Mouse (Mus musculus): ENCODE measurements at regions not wholly inside any gene's neighbourhood (a gene's known extent, or its start where the extent isn't known, plus 50 kb on each side); places are given as distances from the start of the nearest gene placed in this dataset.

DNA sequence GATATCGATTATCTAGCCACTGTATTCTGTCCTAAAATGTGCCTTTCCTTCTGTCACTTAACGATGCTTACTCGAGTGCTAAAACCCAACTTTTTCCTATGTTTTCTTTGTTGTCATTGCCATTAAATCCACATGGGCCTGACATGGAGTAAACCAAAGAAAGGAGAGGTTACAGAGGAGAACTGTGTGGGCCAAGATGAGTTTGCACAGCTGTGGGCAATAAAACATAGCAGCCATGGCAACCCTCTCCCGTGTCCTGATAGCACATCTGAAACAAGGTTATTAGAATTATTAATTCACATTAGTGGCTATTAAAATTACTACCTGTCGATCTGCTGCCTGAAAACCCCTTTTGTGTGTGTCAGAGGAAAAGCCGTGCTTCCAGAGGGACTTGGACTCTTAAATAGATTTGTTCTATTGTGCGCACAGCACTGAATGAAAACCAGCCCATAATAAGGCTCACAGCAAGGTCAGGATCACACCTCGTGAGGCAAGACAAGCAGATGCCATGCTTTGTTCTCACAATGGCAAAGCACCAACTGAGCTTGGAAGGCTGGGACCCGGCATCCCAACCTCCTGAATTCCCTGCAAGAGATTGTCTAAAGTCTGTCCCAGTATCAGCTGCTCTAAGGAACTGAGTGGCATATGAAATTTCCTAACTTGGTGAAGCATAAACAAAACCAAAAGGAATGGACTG lies 95.0 kb upstream of the Nrp1 start:
- H3K4me1 ChIP-seq, result peaks cover 41% of the 10 kb centered on the region
- no peaks in the 10 kb centered on the region for H3K27me3 ChIP-seq (ENCODE audit: poor library complexity, severe bottlenecking)
- peak; percentile 26 for DNase-seq (ENCODE audit: extremely low spot score, low spot score)
- 42% methylated on average over 9 of the region's 9 CpGs for WGBS
- no peaks in the 10 kb centered on the region for H3K9me3 ChIP-seq
- no peaks in the 10 kb centered on the region for H3K36me3 ChIP-seq (replicated peaks)
- no peak overlapping the region for H3K4me3 ChIP-seq
- peak overlapping the region; percentile 15; the same call in 1 of the 2 replicates for H3K27ac ChIP-seq

DNA sequence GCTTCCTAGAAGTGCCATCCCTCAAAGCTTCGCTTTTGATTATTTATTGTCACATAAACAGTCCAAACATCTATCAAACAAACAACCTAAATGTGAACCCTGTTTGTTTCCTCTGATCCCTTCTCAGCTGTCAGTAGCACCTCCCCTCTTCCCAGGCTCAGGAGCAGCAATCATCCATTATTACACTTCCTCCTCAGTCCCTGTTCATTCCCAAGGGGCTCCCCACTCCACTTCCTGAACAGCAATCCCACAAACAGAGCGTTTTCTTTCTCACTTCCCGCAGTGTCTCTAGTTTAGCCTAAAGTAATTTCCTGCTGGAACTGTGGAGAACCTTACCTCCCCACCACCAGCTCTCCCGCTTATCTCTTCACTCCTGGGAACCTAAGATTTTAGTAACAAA lies 91.1 kb upstream of the Nrp1 start:
- peak overlapping the region; percentile 36; the same call in 1 of the 2 replicates for H3K27ac ChIP-seq
- H3K27me3 ChIP-seq (ENCODE audit: poor library complexity, severe bottlenecking), result no peaks in the 10 kb centered on the region
- 63% methylated on average over 4 of the region's 4 CpGs for WGBS
- H3K4me3 ChIP-seq, result no peak overlapping the region
- no peak for DNase-seq (ENCODE audit: extremely low spot score, low spot score)
- H3K9me3 ChIP-seq, result no peaks in the 10 kb centered on the region
- H3K4me1 ChIP-seq, result peaks cover 45% of the 10 kb centered on the region
- H3K36me3 ChIP-seq (replicated peaks), result no peaks in the 10 kb centered on the region

DNA sequence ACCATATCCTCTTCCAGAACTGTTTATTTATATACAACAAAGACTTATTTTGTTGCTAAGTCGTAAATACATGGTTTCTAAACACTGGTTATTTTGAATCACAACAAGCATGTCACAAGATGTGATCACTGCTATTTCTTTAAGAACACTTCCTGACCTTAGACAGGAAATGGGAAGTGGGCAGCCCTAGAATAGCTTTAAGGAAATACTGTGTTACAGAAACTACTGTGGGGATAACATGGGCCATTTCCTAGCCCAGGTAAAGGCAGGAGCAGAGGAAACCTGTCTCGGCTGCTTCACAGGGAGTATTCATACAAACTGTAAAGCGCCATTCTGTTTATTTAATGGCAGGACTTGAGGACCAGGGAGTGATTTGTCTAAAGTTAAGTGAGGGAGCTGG lies 90.4 kb upstream of the Nrp1 start:
- DNase-seq (ENCODE audit: extremely low spot score, low spot score), result no peak
- Histone ChIP-seq H3K4me3 (no peak overlapping the region), H3K27me3 (ENCODE audit: poor library complexity, severe bottlenecking) (no peaks in the 10 kb centered on the region), H3K36me3 (replicated peaks) (no peaks in the 10 kb centered on the region), H3K27ac (no peak overlapping the region), H3K9me3 (no peaks in the 10 kb centered on the region), H3K4me1 (peaks cover 48% of the 10 kb centered on the region)
- 86% methylated on average over 3 of the region's 3 CpGs for WGBS

DNA sequence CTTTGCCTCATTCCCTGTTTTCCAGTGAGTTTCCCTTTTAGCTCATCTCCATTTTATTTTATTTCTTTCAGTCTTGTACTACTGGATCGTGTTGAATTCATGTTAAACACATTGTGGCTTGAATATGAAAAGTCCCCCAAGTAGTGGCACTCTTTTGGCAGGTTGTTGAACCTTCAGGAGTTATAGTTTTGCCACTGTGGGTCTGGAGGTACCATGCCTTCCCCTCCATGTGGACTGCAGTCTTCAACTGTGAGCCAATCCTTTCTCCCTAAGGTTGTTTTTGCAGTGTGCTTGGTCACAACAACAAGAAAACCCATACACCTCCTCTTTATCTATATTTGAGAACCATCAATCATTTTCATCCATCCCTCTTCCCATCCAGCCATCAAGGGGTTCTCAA lies 88.9 kb upstream of the Nrp1 start:
- no peak for DNase-seq (ENCODE audit: extremely low spot score, low spot score)
- Histone ChIP-seq H3K27ac (no peak overlapping the region), H3K4me1 (peaks cover 36% of the 10 kb centered on the region), H3K4me3 (no peak overlapping the region), H3K9me3 (no peaks in the 10 kb centered on the region), H3K36me3 (replicated peaks) (no peaks in the 10 kb centered on the region), H3K27me3 (ENCODE audit: poor library complexity, severe bottlenecking) (no peaks in the 10 kb centered on the region)
- WGBS, result 75% methylated on average over 1 of the region's 1 CpGs

DNA sequence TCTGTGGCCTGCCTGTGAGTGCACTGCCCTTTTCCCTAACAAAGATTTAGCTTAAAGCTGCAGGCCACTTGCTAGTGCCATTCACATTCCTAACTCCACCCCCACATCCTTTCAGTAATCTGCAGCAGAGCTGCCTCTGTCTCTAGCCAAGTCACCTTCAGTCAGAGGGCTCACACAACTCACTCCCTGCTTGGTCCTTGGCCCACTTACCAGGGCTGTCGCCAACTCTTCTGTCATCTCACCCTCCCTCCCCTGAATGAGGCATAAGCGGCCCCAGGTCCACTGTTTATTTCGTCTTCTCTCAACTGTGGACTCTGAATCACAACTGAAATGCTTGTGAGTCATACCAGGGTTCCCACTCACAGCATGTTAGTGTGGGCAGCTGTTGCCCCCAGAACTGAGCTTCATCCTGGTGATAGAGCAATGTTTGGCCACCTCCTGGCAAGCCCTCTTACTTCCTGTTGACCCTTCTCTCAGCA lies 85.5 kb upstream of the Nrp1 start:
- DNase-seq (ENCODE audit: extremely low spot score, low spot score), result no peak
- Histone ChIP-seq H3K27ac (peak overlapping the region; percentile 27; the same call in 1 of the 2 replicates), H3K27me3 (ENCODE audit: poor library complexity, severe bottlenecking) (no peaks in the 10 kb centered on the region), H3K4me1 (peaks cover 14% of the 10 kb centered on the region), H3K36me3 (replicated peaks) (no peaks in the 10 kb centered on the region), H3K4me3 (no peak overlapping the region), H3K9me3 (no peaks in the 10 kb centered on the region)
- WGBS, result 33% methylated on average over 3 of the region's 3 CpGs

DNA sequence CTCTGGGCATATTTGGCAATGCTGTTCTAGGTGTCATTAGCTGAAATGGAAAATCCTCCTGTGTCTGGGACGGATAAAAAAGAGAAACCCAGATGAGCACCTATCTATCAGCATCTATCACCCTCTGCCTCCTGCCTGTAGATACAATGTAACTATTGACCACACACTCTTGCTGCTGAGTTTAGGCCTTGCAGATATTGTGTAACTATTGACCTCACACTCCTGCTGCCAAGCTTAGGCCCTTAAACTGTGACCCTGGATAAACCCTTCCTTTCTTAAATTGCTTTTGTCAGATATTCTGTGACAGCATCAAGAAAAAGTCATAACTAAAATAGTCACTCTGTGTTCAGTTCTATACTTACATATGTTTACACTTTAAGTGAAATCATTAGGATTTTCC lies 81.9 kb upstream of the Nrp1 start:
- no peaks in the 10 kb centered on the region for H3K36me3 ChIP-seq (replicated peaks)
- DNase-seq (ENCODE audit: extremely low spot score, low spot score), result no peak
- peaks cover 11% of the 10 kb centered on the region for H3K4me1 ChIP-seq
- H3K9me3 ChIP-seq, result no peaks in the 10 kb centered on the region
- 75% methylated on average over 1 of the region's 1 CpGs for WGBS
- no peaks in the 10 kb centered on the region for H3K27me3 ChIP-seq (ENCODE audit: poor library complexity, severe bottlenecking)
- no peak overlapping the region for H3K27ac ChIP-seq
- H3K4me3 ChIP-seq, result no peak overlapping the region

DNA sequence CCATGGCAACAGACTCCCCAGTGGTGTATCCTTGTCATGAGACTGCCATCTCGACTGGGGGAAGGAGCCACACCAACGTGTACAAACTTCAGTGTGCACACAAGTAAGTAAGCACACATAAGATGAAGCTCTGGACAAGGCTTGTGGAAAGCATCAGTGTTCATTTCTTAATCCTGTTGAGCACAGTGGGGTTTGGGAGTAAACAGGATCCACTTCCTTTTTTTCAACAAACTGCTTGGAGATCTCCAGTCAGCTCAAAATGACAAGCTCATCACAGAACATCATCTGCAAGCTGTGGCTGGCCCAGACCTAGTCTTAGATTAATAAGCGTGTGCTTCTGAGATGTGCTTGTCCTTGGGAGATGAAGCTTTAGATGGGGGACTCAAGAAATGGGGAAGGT lies 75.6 kb upstream of the Nrp1 start:
- Histone ChIP-seq H3K36me3 (replicated peaks) (no peaks in the 10 kb centered on the region), H3K9me3 (no peaks in the 10 kb centered on the region), H3K27me3 (ENCODE audit: poor library complexity, severe bottlenecking) (no peaks in the 10 kb centered on the region), H3K27ac (no peak overlapping the region), H3K4me3 (no peak overlapping the region), H3K4me1 (no peaks in the 10 kb centered on the region)
- 80% methylated on average over 3 of the region's 3 CpGs for WGBS
- no peak for DNase-seq (ENCODE audit: extremely low spot score, low spot score)

DNA sequence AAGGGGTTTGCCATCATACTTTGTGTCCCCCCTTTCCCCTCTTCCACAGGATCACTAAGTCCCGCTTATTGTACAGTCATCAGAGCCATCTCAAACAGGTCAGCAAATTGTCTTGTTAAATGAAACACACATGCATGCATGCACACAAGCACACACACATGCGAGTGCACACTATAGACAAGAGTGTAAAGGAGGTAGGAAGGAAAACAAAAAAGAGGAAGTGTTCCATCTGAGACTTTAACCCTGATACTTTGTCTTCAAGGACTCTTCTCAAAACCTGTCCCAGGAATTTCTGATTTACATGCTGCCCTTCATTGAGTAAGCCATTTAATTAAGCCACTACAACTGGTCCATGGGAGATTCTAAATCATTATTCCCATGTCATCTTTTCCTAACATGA lies 75.0 kb upstream of the Nrp1 start:
- Histone ChIP-seq H3K9me3 (no peaks in the 10 kb centered on the region), H3K27ac (no peak overlapping the region), H3K4me1 (no peaks in the 10 kb centered on the region), H3K36me3 (replicated peaks) (no peaks in the 10 kb centered on the region), H3K4me3 (no peak overlapping the region), H3K27me3 (ENCODE audit: poor library complexity, severe bottlenecking) (no peaks in the 10 kb centered on the region)
- DNase-seq (ENCODE audit: extremely low spot score, low spot score), result no peak
- 88% methylated on average over 2 of the region's 2 CpGs for WGBS

DNA sequence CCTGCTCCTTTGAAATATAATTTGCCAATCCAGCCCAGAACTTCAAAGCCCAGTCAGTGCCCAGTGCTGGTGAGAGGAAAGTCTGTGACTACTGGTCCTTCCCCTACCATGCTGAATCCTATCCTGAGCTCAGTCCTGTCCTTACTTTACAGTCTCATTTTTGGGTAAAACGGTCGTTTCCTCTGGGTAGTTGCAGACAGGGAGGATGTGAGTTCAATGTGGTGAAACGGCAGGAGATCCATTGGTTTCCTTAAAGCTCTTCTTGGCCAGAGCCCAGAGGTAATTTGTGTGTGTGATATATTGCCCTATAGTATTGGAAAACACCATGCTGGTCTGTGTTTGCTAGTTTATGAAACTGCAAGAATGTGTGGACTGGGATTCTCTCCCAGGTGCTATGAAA lies 73.6 kb upstream of the Nrp1 start:
- H3K9me3 ChIP-seq, result no peaks in the 10 kb centered on the region
- WGBS, result 80% methylated on average over 3 of the region's 3 CpGs
- H3K36me3 ChIP-seq (replicated peaks), result no peaks in the 10 kb centered on the region
- H3K27ac ChIP-seq, result no peak overlapping the region
- no peaks in the 10 kb centered on the region for H3K27me3 ChIP-seq (ENCODE audit: poor library complexity, severe bottlenecking)
- H3K4me3 ChIP-seq, result no peak overlapping the region
- DNase-seq (ENCODE audit: extremely low spot score, low spot score), result no peak
- no peaks in the 10 kb centered on the region for H3K4me1 ChIP-seq

DNA sequence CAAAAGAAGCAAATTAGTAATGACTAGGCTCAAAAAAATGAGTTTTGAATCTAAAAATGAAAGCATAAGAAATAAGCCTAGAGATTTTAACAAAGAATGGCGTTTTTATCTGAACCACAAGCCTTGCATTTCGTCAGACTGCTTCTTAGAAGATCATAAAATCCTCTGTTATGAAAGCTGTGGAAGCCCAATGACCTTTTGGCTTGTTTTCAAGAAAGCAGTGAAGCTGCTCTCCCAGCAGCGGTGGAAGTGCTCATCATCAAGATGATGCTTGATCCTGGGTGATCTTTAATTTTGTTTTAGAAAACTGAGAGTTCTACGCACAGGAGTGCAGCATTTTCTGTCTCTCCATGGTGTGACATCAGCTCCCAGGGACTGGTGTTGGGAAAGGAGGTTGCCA lies 68.3 kb upstream of the Nrp1 start:
- Histone ChIP-seq H3K27me3 (ENCODE audit: poor library complexity, severe bottlenecking) (no peaks in the 10 kb centered on the region), H3K9me3 (no peaks in the 10 kb centered on the region), H3K4me3 (no peak overlapping the region), H3K36me3 (replicated peaks) (no peaks in the 10 kb centered on the region), H3K27ac (no peak overlapping the region), H3K4me1 (no peaks in the 10 kb centered on the region)
- 93% methylated on average over 4 of the region's 4 CpGs for WGBS
- no peak for DNase-seq (ENCODE audit: extremely low spot score, low spot score)

DNA sequence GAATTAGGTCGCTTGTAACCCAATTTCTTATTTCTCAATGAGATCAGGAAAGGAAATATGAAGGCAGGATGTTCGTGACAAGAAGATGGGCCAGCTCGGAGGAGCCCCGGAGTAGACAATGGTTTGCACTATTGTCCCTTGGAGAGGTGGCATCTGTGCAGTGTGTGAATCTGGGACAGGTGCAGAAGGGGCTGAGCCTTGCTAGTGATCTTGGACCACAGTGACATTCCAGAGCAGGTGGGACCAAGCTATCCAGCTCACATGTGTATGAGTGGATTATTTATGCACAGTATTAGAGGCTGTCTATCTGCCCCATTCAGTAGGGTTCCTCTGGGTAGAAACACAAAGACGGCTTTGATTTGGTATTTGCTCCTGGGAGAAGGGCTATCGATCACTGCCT lies 66.0 kb upstream of the Nrp1 start:
- H3K36me3 ChIP-seq (replicated peaks), result no peaks in the 10 kb centered on the region
- no peaks in the 10 kb centered on the region for H3K9me3 ChIP-seq
- no peak for DNase-seq (ENCODE audit: extremely low spot score, low spot score)
- no peaks in the 10 kb centered on the region for H3K4me1 ChIP-seq
- H3K27ac ChIP-seq, result no peak overlapping the region
- no peaks in the 10 kb centered on the region for H3K27me3 ChIP-seq (ENCODE audit: poor library complexity, severe bottlenecking)
- no peak overlapping the region for H3K4me3 ChIP-seq
- WGBS, result 85% methylated on average over 6 of the region's 6 CpGs

DNA sequence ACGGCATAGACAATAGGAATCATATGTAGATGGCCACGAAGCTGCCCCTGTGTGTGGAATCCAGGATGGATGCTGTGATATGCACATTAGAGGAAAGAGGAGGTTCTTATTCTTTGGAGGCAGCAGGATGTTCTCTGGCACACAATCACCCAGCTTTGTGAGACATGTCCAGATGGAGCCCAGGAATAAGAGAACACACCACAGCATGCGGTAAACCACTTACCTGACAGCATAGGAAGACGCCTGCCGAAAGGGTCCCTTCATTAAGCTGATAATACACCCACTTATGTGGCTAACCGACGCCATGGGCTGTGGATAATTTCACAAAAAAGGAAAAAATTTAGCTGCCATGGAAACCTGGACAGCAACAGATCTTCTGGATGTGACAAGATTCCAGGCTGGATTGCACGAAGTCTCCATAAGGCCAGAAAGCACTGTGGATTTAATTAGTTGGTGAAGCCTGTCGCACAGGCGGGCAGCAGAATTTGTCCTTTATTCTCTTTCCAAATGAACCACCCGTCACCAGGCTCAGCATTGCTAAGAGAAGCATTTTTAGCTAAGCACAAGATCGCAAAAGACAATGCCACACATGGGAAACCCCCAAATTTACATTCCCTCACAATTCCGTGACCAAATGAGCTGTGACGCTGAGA lies 61.5 kb upstream of the Nrp1 start:
- no peak for DNase-seq (ENCODE audit: extremely low spot score, low spot score)
- 88% methylated on average over 14 of the region's 14 CpGs for WGBS
- no peaks in the 10 kb centered on the region for H3K4me1 ChIP-seq
- H3K27ac ChIP-seq, result no peak overlapping the region
- H3K36me3 ChIP-seq (replicated peaks), result no peaks in the 10 kb centered on the region
- H3K9me3 ChIP-seq, result no peaks in the 10 kb centered on the region
- no peak overlapping the region for H3K4me3 ChIP-seq
- no peaks in the 10 kb centered on the region for H3K27me3 ChIP-seq (ENCODE audit: poor library complexity, severe bottlenecking)

DNA sequence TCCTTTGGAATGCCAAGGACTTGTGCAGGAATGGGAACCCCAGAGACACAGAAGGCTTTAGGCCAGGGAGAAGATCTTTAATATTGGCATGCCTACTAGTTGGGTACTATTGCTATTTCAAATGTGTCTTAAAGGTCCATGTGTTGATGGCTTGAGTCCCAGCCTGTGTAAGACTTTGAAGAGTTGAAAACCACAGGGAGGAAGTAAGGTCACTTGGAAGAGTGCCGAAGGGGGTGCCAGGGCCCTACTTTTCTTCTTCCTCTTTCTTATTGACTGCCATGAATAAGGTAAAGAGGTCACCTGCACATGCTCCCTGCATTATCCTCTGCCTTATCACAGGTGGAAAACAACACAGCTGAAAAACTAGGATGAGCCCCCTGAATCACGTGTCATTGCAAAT lies 56.1 kb upstream of the Nrp1 start:
- H3K4me3 ChIP-seq, result no peak overlapping the region
- H3K27ac ChIP-seq, result no peak overlapping the region
- WGBS, result 94% methylated on average over 2 of the region's 2 CpGs
- no peaks in the 10 kb centered on the region for H3K36me3 ChIP-seq (replicated peaks)
- H3K9me3 ChIP-seq, result no peaks in the 10 kb centered on the region
- DNase-seq (ENCODE audit: extremely low spot score, low spot score), result no peak
- H3K4me1 ChIP-seq, result no peaks in the 10 kb centered on the region
- H3K27me3 ChIP-seq (ENCODE audit: poor library complexity, severe bottlenecking), result no peaks in the 10 kb centered on the region

All from forebrain, embryonic 10.5 days (tissue).